Mouse (Mus musculus) megakaryocyte progenitor cell, adult 5-6 weeks (primary cell): ENCODE measurements around the gene 3110040M04Rik. TPM values are rescaled to one million over a fixed set of nuclear protein-coding genes. Genes with fewer than 3 reads are reported as not detected.
"Not testable (repeated sequence)": the region's sequence is repeated elsewhere in the genome, so short reads cannot be mapped to it uniquely, and the experiment has no call there.

Experiments used
- ATAC-seq: replicated peaks from 2 replicates; pipeline ENCODE4 v1.8.0; 2016; ENCODE audit warnings: mild to moderate bottlenecking, moderate TSS enrichment, inconsistent platforms; ENCODE audit not compliant: poor library complexity
- total RNA-seq, 2 experiments: library from RNA; stranded (forward) in 1 of 2; stranded (reverse) in 1 of 2; fragments of 157-497, 149-512 nt in 1 of 2; fragments of 200-1000 nt in 1 of 2; gene quantifications; 2 replicates each; pipeline versions ENCODE4 v1.2.3 to v1.2.4; 2015 to 2017

3110040M04Rik gene
- total RNA-seq (2015) (not detected in 2 replicates), total RNA-seq (2017) (1.3 TPM in 1 of 2 replicates, not detected in the other)

- peak; percentile 55; the same call in 1 of the 2 replicates for ATAC-seq
Observed at GRCm38 (mm10) chr1:151203818-151204217, at the start of gene 3110040M04Rik. 3110040M04Rik (plus strand) TSS chr1:151204121.

GRCm38 (mm10) chr1:151154131-151154530, 49.8 kb upstream of the 3110040M04Rik start:
- ATAC-seq: not testable (repeated sequence)

GRCm38 (mm10) chr1:151156129-151156528, 47.8 kb upstream of the 3110040M04Rik start:
- no peak for ATAC-seq

GRCm38 (mm10) chr1:151156777-151157632, 46.9 kb upstream of the 3110040M04Rik start:
- peak; percentile 76 for ATAC-seq

GRCm38 (mm10) chr1:151157963-151158856, 45.7 kb upstream of the 3110040M04Rik start:
- no peak for ATAC-seq

GRCm38 (mm10) chr1:151158857-151159510, 44.9 kb upstream of the 3110040M04Rik start:
- ATAC-seq: no peak

- ATAC-seq: 0 out of 2 replicates have a peak, but pooled peaks have one; percentile 40
Observed at GRCm38 (mm10) chr1:151166031-151166430, 37.9 kb upstream of the 3110040M04Rik start.

GRCm38 (mm10) chr1:151167297-151168047, 36.4 kb upstream of the 3110040M04Rik start:
- peak; percentile 21; the same call in 1 of the 2 replicates for ATAC-seq

GRCm38 (mm10) chr1:151168637-151169036, 35.3 kb upstream of the 3110040M04Rik start:
- no peak for ATAC-seq

GRCm38 (mm10) chr1:151171572-151172461, 32.1 kb upstream of the 3110040M04Rik start:
- ATAC-seq: no peak; the same call in 1 of the 2 replicates

GRCm38 (mm10) chr1:151177030-151177936, 26.6 kb upstream of the 3110040M04Rik start:
- ATAC-seq: peak; percentile 85

- no peak; the same call in 1 of the 2 replicates for ATAC-seq
Observed at GRCm38 (mm10) chr1:151177937-151178271, 26.0 kb upstream of the 3110040M04Rik start.

GRCm38 (mm10) chr1:151178505-151179083, 25.3 kb upstream of the 3110040M04Rik start:
- ATAC-seq: no peak

- peak; percentile 33 for ATAC-seq
Observed at GRCm38 (mm10) chr1:151180167-151180566, 23.8 kb upstream of the 3110040M04Rik start.

- ATAC-seq: 0 out of 2 replicates have a peak, but pooled peaks have one; percentile 31
Observed at GRCm38 (mm10) chr1:151182266-151182665, 21.7 kb upstream of the 3110040M04Rik start, which contains the start of gene Gm47985. Gm47985 (plus strand) TSS chr1:151182537.

GRCm38 (mm10) chr1:151186186-151186585, 17.7 kb upstream of the 3110040M04Rik start:
- not testable (repeated sequence) for ATAC-seq

GRCm38 (mm10) chr1:151186879-151187424, 17.0 kb upstream of the 3110040M04Rik start:
- peak; percentile 34; the same call in 1 of the 2 replicates for ATAC-seq
